Mouse (Mus musculus): ENCODE results near the gene Dbndd2.
A peak's percentile ranks its signal among the peaks of the same experiment; 100 is the strongest.

Gene Dbndd2

DNA sequence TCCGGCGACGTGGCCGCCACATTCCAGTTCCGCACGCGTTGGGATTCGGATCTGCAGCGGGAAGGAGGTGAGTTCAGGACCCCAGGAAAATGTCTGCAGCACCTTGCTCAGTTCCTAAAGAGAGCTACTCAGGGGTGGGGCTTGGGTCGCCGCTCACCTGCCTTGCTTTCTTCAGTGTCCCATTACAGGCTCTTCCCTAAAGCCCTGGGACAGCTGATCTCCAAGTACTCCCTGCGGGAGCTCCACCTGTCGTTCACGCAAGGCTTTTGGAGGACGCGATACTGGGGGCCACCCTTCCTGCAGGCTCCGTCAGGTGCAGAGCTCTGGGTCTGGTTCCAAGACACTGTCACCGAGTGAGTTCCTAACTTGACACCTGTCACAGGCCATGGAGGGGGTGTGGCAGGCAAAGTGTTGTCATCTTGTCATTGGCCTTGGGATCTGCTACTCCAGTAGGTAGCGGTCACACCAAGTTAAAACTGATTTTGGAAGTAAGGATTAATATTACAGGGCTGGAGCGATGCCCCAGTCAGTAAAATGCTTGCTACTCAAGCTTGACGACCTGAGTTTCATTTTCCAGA lies 11.9 kb downstream of the Dbndd2 start:
- no peak for DNase-seq (ENCODE audit: inconsistent age in 2 of 2, low spot score in 1 of 2)

DNA sequence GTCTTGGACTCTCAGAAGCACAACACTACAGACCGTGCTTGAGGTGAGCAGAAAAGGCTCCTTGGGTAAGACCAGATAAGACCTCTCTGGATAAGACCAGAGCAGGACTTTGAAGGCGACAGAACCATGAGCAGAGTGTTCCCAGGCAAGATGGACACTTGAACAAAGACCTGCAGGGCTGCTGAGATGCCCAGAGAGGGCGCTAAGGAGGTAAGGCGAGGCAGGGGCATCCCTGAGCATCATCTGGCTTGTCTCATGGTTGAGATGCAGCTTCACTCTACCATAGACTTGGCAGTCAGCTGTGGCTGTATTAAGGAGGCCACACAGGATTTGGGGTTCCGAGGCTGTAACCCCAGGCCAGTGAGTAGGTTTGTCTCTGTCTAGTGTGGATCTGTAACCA lies 13.4 kb downstream of the Dbndd2 start:
- DNase-seq (ENCODE audit: inconsistent age in 2 of 2, low spot score in 1 of 2): no peak

DNA sequence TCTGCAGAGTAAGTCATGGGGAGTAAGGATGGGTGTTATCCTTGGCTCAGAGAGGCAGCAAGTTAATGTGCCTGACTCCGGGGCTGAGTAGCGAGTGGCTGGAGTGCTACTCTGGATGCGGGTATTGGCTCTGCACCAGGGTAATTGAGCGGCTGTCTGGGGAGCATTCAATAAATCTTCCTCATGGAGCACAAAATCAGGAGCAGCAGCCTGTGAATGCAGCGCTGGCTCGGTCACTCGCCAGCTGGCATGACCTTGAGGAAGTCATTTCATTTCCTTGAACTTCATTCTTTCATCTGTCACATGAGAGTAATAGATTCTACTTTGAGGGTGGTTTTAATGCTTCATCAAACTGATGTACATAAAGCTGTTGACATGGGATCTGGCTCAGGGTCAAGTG lies 14.6 kb downstream of the Dbndd2 start:
- peak; percentile 80 to 91 for DNase-seq (ENCODE audit: inconsistent age in 2 of 2, low spot score in 1 of 2)

DNA sequence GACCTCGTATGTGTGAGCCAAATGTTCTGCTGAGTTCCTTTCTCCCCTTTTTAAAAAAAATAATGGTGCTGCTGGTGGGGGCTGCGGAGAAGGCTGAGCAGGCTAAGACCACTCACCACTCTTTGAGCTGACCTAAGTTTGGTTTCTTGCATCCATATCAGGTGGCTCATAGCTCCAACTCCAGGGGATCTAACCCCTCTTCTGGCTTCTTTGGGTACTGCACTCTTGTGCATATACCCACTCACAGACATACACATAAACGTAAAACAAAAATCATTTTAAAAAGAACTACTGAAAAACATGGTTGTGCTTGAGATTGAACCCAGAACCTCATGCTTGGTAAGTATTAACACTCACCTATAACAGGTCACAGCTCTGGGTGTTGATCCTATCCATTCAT lies 19.0 kb downstream of the Dbndd2 start:
- DNase-seq (ENCODE audit: inconsistent age in 2 of 2, low spot score in 1 of 2): no peak

DNA sequence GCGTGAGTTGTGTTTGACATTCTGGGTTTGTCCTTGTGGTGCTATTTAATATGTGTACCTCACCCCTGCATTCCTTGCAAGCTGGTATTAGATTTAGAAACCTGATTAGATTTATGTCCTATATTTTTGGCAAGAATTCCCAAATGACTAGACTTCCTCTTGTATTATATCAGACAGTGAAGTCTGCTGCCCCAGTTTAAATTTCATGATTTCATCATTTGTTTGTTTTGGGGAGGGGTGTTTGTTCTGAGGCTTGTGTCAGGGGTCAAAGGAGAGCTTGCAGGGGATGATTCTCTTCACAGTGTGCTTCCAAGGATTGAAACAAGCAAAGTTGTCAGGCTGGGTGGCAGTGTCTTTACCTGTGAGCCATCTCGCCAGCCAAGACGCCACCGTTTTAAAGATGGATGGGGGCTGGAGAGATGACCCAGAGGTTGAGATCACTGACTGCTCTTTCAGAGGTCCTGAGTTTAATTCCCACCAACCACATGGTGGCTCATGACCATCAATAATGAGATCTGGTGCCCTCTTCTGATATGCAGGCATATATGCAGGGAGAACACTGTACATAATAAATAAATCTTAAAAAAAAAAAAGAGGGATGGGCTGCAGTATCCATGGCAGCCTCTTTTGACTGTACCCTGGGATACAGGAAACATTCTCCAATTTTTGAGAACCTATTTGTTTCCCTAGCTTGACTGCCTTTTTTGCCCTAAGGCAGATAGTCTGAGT lies 19.9 kb downstream of the Dbndd2 start:
- peak in 1 of 2 experiments; percentile 62 for DNase-seq (ENCODE audit: inconsistent age in 2 of 2, low spot score in 1 of 2)

DNA sequence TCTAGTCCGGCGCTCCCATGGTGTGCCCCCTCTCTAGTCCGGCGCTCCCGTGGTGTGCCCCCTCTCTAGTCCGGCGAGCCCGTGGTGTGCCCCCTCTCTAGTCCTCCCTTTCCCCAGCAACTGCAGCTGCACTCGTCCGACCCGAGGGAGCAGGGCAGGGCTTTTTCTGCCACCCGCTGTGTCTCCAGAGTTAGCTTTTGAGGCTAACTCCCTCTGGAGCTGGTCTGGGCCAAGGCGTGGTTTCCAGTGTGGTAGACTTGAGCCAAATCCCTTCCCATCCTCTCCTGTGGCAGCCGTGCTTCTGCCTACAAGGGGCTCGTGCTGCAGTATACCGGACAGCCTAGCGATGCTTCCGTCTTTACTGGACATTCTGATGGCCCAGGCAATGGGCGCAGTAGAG lies 21.9 kb downstream of the Dbndd2 start:
- DNase-seq (ENCODE audit: inconsistent age in 2 of 2, low spot score in 1 of 2): no peak

DNA sequence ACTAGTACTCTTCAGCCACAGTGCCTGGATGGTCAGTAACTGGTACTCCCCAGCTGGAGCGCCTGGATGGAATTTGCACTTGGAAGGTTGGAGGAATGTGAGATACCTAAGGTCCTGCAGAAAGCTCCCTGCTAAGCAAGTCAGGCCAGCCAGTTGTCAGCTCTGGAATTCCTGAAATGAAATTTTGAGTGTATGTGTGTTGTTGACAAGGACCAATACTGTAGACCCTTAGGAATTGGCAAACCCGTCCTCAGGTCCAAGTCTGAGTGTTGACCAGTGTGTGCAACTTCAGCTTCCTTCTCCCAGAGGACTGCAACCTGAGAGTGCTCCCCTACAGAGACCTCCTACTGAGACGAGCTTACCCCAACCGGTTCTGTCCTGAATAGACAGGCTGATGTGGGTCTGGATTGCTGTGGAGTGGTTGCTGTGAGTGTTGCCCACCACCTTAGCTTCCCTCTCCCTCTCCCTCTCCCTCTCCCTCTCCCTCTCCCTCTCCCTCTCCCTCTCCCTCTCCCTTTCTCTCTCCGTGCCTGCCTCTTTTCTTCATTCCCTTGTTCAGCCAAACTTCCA lies 24.8 kb downstream of the Dbndd2 start:
- DNase-seq (ENCODE audit: inconsistent age in 2 of 2, low spot score in 1 of 2): no peak

DNA sequence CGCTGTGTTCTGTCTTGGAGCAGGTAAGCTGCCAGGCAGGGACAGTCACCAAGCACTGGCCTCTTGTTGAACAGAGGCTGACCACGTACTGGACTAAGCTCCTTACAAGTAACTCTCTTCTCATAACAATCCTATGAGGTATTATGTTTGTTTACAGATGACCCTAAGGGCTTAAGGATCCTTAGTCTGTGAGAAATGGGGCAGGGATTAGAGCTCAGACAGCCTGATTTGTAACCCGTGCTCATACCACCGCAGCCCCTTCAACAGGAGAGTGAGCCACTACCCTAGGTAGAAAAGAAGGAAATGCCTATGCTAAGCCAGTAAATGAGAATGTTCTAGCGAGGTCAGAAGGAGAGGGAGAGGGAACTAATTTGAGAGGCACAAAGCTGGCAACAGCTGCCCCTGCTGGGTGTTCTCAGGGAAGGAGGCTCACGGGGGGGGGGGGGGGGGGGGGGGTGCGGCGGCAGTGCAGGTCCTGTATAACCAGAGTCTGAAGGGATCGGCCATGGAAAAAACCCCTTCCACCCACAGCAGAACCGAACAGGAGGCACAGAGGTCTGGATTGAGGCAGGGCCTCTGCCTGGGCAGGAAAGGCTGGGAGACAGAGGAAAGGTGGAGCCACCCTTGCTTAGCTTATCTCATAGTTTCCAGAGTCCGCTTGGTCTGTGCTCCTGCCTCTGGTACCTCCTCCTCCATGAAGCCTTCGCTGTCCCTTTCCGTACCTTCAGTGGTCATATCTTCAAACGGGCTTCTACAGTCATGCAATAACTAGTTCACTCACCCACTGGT lies 26.4 kb downstream of the Dbndd2 start:
- DNase-seq (ENCODE audit: inconsistent age in 2 of 2, low spot score in 1 of 2): no peak

DNA sequence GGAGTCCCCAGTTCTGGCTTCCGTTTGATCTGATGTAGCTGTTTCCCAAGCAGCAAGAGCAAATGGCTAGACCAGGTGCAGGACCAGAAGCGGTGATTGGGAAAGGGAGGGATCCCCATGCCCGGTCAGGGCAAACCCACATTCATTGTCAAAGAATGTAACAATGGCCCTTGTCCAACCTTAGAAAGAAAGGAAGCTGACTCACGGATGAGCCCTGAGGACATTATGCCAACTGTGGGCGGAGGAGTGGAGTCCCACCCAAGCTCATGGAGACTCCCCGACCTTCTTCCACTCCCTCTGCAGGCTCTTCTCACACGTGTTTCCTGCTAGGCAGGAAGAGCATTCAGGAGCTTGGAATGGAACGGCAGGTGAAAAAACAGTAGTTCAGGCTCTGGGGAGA lies 27.5 kb downstream of the Dbndd2 start:
- peak; percentile 65 to 83 for DNase-seq (ENCODE audit: inconsistent age in 2 of 2, low spot score in 1 of 2)

DNA sequence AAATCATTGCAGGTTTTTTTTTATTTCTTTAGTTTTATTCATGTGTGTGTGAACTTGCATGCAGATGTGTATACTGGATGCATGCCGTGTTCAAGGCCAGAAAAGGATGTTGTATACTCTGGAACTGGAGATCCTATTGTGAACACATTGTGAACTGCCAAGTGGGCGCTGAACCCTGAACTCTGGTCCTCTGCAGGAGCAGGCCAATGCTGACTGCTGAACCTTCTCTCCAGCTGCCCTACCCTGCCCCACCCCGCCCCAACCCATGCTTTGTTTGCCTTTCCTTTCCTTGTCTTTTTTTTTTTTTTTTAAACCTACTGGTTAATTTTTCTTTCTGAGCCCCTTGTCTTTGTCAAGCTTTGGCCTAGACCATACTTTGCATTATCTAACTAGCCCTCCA lies 29.0 kb downstream of the Dbndd2 start:
- DNase-seq (ENCODE audit: inconsistent age in 2 of 2, low spot score in 1 of 2): no peak

DNA sequence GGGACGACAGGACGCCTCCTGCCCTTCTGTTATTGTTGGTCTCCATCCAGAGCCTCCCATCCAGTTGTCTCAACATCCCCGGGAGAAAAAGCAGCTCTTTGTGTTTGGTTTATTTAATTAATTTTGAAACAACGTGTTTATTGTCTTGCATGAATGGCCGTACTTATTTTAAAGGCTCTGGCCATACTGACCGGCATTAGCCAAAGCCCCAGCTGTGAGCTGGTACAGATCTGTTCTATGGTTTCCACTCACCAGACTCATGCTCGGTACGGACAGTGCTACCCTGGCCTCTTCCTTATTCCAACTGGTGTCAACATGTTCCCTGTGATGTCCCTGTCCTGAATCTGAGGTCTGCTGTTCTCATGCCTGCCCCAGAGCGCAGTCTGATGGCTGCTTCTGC lies 30.0 kb downstream of the Dbndd2 start:
- no peak for DNase-seq (ENCODE audit: inconsistent age in 2 of 2, low spot score in 1 of 2)

DNA sequence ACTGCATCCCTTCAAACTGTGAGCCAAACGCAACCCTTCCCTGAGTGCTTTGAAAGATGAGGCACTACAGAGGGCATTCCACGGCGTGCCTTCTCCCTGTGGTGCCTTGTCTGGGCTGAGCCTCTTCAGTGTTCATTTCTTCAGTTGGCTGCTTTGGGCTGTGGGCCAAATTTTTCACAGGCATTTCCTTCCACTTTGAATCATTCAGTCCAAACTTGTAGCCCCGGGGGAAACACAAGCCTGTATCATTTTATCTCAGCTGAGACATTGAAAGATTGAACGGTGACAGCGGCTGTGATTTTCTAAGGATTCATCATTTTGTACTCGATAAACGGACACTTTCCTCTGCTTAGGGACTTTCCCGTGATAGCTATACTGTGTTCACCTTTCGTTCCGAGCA lies 30.7 kb downstream of the Dbndd2 start:
- DNase-seq (ENCODE audit: inconsistent age in 2 of 2, low spot score in 1 of 2): no peak

DNA sequence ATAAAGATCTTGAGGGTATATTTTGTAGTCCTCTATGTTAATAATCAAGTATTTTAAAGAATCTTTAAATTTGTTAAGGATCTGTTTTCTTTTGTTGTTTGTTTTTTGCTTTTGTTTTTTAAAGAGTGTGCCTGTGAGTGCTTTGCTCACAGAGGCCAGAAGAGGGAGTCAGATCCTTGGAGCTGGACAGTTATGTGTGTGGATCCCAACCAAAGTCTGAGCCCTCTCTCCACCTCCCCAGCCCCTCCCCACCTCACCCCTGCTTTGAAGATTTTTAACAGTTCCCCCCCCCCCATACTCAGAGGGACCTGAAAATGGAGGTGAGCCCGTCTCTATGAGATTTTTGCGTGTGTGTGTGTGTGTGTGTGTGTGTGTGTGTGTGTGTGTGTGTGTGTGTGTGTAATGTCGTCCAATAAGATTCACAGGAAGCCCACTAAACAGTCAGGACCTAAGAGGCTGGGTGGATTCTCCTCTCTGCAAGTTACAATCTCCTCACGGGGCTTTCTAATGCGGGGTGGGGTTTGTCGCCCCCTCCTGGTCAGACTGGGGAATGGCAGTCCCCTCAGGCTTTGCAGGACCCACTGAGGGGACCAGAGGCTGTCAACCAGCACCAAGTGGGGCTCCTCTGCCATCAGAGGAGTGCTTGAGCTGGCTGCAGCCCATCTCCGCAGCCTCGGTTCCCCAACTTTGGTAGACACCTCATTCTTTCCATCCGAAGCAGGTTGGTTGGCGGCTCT lies 31.7 kb downstream of the Dbndd2 start:
- DNase-seq (ENCODE audit: inconsistent age in 2 of 2, low spot score in 1 of 2): peak; percentile 61 to 89

DNA sequence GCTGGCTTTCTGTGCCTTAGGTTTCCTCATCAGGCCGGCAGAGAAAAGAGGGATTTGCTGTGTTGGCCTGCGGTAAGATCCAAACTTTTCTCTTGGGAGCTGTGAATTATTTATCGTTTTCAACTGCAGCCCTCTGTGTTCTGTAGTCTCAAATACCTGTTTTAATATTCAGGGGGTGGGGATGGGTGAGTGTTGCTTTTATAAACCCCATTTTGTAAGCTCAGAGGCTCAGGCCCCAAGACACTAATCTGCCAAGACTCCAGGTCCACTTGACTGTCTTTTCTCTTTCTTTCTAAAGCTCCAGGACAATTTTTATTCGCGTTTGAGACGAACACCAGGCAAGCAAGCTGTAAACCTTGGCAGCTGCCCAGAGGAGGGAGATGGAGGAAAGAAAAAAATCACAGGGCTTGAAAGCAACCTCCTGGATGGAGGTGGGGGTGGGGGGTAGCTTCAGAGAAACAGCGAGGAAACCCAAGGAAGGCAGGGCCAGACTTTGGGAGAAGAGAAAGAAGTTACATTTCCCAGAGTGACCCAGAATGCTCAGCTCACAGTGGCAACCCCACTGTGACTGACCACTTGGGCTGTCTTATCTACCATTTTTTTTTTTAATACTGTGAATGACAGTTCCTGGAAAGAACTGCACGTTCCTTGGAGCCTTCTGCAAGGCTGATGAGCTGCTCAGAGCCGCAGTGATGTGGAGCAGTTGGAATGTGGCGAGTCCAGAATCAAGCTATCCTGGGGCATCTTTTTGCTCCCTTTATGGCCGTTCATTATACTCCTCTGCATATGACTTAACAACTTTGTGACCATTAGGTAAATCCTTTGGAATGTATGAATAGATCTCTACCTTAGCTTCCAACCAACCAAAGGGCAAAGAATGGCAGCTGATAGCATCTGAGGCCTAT lies 32.6 kb downstream of the Dbndd2 start:
- no peak for DNase-seq (ENCODE audit: inconsistent age in 2 of 2, low spot score in 1 of 2)

DNA sequence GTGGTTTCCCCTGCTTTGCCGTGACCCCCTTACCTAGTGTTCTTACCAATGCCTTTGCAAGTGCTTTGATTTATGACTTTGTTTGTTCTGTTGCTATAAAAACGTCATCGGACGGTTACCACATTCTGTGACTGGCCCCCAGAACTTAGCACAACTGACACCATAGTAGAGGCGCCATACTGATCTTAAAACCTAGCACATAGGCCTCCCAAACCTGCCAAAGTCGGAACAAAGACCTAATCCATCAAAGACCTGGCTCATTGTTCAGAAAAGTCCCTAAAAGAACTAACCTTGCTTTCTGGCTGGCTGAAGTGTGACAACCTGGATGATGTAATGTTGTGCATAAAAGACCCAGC lies 33.2 kb downstream of the Dbndd2 start:
- no peak for DNase-seq (ENCODE audit: inconsistent age in 2 of 2, low spot score in 1 of 2)

DNA sequence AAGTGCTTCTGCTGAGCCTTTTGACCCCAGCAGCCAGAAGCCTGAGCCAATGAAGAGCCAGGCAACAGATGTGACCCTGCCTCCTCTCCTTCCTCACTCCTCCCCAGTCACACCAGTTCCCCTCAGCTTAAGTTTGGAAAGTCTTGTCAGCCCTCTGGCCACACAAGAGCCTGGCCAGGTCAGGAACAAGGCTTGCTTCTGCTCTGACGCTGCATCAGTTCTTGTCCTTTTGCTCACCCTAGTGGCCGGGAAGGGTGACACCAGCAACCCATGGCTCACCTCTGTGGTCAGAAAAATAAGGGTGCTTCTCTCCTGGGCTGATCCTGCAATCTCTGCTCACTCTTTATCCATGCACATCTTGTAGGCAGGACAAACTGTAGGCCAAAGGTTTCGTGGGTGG lies 34.9 kb downstream of the Dbndd2 start:
- DNase-seq (ENCODE audit: inconsistent age in 2 of 2, low spot score in 1 of 2): peak; percentile 53 to 85

DNA sequence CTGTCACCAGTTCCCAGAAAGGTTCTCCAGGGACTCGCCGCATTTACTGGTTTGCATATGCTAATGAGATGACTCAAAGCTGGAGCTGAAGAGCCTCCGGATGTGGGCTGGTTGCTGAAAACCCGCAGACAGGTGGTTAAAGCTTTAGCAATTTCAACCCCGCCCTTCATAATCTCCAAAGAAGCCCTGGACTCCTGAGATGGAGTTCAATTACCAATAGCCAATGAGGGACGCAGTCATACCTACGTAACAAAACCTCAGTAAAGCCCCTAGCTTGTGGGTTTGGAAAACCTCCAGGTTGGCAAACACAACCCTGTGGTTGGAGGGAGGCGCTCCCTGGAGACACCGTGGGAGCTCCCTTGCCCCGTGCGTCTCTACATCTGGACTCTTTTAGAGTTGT lies 35.9 kb downstream of the Dbndd2 start:
- no peak for DNase-seq (ENCODE audit: inconsistent age in 2 of 2, low spot score in 1 of 2)

DNA sequence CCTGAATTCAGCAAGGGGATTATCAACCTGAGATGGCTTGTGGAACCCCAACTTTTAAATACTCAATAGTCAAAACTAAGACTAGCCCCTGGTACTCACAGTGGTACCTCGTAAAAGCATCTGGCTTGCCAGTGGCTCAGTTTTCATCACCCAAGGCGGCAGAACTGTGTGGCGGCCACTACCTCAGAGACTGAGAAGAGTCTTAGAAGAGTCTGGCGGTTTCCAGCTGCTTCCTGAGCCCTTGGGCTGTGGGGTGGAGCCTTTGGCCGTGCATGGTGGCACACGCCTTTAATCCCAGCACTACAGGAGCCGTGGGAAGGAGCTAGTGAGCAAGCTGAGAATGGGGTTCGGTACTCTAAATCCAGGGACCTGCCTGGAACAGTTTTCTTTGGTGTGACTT lies 36.4 kb downstream of the Dbndd2 start:
- no peak for DNase-seq (ENCODE audit: inconsistent age in 2 of 2, low spot score in 1 of 2)

DNA sequence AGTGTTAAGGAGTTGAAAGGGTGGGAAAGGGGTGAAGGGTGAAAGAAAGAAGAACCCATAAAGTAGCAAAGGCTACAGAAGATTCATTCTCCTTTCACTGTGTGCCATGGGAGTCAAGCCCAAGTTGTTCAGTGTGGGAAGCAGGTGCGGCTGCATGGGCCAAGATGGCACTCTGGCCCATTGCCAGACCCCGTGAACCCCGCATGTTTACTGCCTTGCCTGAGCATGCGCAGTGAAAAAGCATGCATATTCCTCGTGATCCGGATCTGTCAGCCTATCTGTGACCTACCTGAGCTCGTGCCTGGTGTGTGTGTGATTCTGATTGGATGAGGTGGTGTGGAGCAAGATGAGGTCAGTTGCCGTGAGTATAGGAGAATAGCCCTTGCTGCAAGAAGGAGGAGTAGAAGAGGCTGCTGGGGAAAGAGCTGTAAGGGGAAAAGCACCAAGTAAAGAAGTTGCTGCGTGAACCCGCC lies 37.4 kb downstream of the Dbndd2 start:
- no peak for DNase-seq (ENCODE audit: inconsistent age in 2 of 2, low spot score in 1 of 2)

DNA sequence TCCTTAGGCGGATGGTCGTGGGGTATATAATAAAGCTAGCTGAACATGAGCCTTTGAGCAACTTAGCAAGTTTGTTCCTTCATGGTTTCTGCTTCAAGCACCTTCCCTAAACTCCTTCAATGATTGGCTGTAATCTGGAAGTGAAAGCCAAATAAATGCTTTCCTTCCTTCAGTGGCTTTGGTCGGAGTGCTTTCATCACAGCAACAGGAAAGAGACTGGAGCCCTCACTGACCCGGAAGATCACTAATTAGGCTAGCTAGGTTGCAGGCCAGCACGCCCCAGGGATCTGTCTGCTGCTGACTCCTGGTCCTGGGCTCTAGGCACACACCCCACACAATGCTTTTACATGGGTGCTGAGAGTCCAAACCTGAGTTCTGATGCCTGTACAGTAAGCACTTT lies 42.7 kb downstream of the Dbndd2 start:
- no peak for DNase-seq (ENCODE audit: inconsistent age in 2 of 2, low spot score in 1 of 2)

Measured in adrenal gland, adult (tissue).